Mouse (Mus musculus) cortical plate, adult 2 months (tissue): ENCODE measurements at regions not wholly inside any gene's neighbourhood (a gene's known extent, or its start where the extent isn't known, plus 50 kb on each side); places are given as distances from the start of the nearest gene placed in this dataset.

Experiments used
- H3K27ac ChIP-seq: fragments of 200-500 bp; 2 replicates; pipeline ENCODE4 v1.5.1; 2012; ENCODE audit warnings: low read length, control low read depth, inconsistent platforms; ENCODE audit not compliant: insufficient read depth
- H3K4me1 ChIP-seq: fragments of 200-500 bp; 2 replicates; pipeline ENCODE4 v1.6.1; 2011; ENCODE audit warnings: low read length; ENCODE audit not compliant: control insufficient read depth, insufficient read depth
- H3K4me3 ChIP-seq: fragments of 200-500 bp; 2 replicates; pipeline ENCODE4 v1.5.1; 2011; ENCODE audit warnings: mild to moderate bottlenecking, low read length, control low read depth; ENCODE audit not compliant: insufficient read depth
- CTCF ChIP-seq: fragments of 200-500 bp; IDR thresholded peaks from 2 replicates; pipeline ENCODE4 v1.5.1; 2011; ENCODE audit warnings: mild to moderate bottlenecking, control low read depth, low read length; ENCODE audit not compliant: insufficient read depth; ENCODE audit errors: extremely low read depth
- POLR2A ChIP-seq: fragments of 200-500 bp; IDR thresholded peaks from 2 replicates; pipeline ENCODE4 v1.6.1; 2011; ENCODE audit warnings: mild to moderate bottlenecking, low read length, control low read depth; ENCODE audit not compliant: insufficient read depth; ENCODE audit errors: extremely low read depth

GRCm38 (mm10) chr5:46826381-46826780 is 969.0 kb upstream of the Lcorl start:
- Histone ChIP-seq H3K27ac (no peak overlapping the region), H3K4me3 (no peak overlapping the region), H3K4me1 (no peaks in the 10 kb centered on the region)
- TF ChIP-seq POLR2A (no peak), CTCF (no peak)

DNA sequence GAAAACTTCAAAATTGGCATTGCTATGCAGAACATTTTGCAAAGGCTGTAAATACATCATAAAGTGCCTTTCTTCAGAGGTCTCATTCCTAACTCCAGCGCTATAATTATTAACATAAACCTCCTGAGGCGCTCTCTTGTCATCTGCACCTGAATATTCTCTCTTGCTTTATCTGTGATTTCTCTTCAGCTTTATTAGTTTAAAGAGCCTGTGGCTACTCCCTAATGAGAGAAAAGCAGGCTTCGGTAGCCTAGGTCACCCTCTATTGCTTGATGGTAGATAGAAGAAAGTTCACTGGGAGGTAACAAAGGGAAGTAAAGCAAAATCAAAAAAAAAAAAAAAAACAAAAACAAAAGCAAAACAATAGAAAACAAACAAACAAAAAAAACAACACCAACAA is 967.5 kb upstream of the Lcorl start:
- TF ChIP-seq CTCF (no peak), POLR2A (no peak)
- H3K27ac ChIP-seq = no peak overlapping the region
- no peak overlapping the region for H3K4me3 ChIP-seq
- no peaks in the 10 kb centered on the region for H3K4me1 ChIP-seq

- TF ChIP-seq POLR2A = no peak
- TF ChIP-seq CTCF = no peak
- Histone ChIP-seq H3K4me3 (no peak overlapping the region), H3K4me1 (no peaks in the 10 kb centered on the region), H3K27ac (no peak overlapping the region)
Observed at GRCm38 (mm10) chr5:46795102-46795501, 937.7 kb upstream of the Lcorl start.

DNA sequence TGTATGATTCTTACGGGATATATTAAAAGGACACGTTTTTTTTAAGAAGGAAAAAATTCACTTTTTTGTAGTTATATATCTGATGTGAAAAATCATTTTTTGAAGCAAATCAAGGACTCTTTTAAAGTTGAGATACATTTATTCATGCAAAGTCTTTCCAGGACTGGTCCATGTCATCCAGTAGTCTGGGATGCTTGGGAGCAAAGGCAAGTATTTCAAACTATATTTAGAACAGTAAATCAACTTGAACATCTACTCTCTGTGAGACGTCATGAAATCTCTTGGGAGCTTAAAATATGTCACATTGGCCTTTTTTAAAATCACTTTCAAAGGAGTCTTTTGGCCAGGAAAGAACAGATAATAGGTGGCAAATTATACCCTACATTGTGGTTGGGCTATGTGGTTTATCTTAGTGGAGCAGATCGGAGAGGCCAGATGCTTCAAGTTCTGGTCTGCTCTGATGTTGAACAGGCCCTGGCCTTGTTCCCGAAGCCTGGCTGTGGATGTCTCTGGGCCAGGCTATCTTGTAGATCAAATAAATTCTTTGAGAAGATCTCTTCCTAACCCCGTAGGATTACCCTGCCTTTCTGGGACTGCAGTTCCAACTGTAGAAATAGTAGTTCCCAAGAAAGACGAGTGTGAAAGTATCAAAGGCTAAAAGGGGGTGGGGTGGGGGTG is 936.8 kb upstream of the Lcorl start:
- H3K4me3 ChIP-seq = no peak overlapping the region
- H3K27ac ChIP-seq = no peak overlapping the region
- H3K4me1 ChIP-seq = no peaks in the 10 kb centered on the region
- TF ChIP-seq POLR2A (no peak), CTCF (no peak)

GRCm38 (mm10) chr5:46791051-46791450 is 933.6 kb upstream of the Lcorl start:
- H3K4me3 ChIP-seq = no peak overlapping the region
- no peaks in the 10 kb centered on the region for H3K4me1 ChIP-seq
- TF ChIP-seq CTCF (no peak), POLR2A (no peak)
- H3K27ac ChIP-seq = no peak overlapping the region

- Histone ChIP-seq H3K4me3 (no peak overlapping the region), H3K4me1 (no peaks in the 10 kb centered on the region), H3K27ac (no peak overlapping the region)
- TF ChIP-seq CTCF (no peak), POLR2A (no peak)
Observed at GRCm38 (mm10) chr5:46790536-46790935, 933.1 kb upstream of the Lcorl start.

DNA sequence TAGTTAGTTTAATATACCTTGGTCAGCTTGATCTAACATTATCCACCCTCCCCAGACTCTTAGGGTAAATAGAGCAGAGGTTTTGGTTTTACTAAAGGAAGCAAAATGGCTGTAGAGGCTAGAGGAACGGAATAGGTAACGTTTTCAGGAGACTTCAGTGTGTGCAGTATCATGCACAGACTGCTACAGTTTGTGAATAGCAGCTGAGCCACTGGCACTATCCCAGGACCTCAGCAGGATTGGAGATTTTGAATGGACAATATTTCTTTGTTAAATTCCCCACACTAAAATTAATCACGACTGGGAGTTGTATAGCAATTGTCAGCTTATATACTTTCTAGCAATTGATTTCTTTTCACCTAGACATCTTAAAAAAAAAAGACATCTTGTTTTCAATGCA is 929.7 kb upstream of the Lcorl start:
- H3K4me1 ChIP-seq = no peaks in the 10 kb centered on the region
- no peak overlapping the region for H3K27ac ChIP-seq
- no peak overlapping the region for H3K4me3 ChIP-seq
- no peak for TF ChIP-seq POLR2A
- no peak for TF ChIP-seq CTCF

GRCm38 (mm10) chr5:46756094-46756493 is 898.7 kb upstream of the Lcorl start:
- Histone ChIP-seq H3K27ac (no peak overlapping the region), H3K4me1 (no peaks in the 10 kb centered on the region), H3K4me3 (no peak overlapping the region)
- TF ChIP-seq POLR2A = no peak

DNA sequence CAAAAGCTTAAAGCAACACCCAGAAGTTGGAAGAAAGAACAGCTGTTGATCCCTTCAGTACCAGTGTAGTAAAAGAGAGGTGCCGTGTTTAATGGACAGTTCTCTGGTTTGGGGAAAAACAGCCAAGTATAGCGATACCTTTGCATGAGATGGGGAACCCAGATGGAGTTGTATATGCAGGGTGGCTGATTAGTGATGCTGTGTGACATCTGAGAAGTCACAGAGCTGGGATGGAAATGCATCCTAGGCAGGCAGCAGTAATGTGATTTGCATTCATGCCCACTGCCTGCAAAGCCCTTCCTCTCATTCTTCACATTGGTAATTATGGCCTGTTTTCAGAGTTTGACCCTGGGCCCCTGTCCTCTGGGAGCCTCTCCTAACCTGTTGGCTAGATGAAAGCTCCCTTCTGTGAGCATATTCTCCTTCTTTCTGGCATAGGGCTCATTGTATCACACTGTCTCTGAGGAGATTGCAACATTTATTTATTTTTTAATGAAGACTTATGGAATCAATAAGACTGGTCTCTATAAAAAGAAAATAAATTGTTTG is 882.7 kb upstream of the Lcorl start:
- TF ChIP-seq CTCF (no peak), POLR2A (no peak)

GRCm38 (mm10) chr5:46732510-46732909 is 875.1 kb upstream of the Lcorl start:
- H3K4me1 ChIP-seq = no peaks in the 10 kb centered on the region
- TF ChIP-seq CTCF (no peak), POLR2A (no peak)
- no peak overlapping the region for H3K27ac ChIP-seq
- no peak overlapping the region for H3K4me3 ChIP-seq

More for the DNA sequence above, 882.7 kb upstream of the Lcorl start:
- Histone ChIP-seq H3K4me1 (no peaks in the 10 kb centered on the region), H3K4me3 (no peak overlapping the region), H3K27ac (no peak overlapping the region)
